Mouse (Mus musculus): ENCODE measurements at regions not wholly inside any gene's neighbourhood (a gene's known extent, or its start where the extent isn't known, plus 50 kb on each side); places are given as distances from the start of the nearest gene placed in this dataset.

DNA sequence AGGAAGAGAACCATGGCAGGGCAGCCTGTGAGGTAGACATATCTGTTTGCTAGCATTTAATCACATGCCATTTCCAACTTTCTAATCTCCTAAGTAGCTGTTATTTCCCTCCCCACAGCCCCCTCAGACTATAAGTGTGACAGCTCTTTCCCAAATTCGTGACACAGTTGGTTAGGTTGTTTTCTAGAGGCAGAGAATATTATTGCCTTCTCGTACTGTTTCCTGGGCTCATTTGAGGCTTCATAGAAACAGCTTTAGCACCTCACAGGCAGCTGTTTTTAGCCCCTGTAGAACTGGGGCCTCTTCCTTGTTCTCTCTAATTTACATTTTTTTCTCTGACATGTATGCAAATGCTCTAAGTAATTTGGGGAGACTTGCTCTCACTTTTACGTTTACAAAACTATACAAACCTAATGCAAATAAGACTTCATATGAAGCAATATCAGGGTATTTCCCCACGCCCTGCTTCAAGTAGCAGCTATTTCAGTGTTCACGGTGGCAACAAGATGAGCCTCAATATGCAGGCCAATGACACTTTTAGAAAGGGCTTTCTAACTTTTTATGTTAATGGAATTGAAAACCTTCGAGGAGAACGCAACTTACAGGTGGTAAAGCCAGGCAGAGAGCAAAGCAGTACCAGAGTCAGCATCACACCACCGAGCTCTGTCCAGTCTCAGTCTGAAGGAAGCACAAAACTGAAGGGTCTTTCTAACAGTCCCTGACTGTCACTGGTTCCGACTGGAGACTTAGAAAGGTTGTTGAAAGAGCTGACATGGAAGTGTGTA, 79.4 kb downstream of the Fam43a start:
- Histone ChIP-seq H3K79me2 (replicated peaks; ENCODE audit: control insufficient read depth, insufficient read depth, low read length) (no peaks in the 10 kb centered on the region), H3K36me3 (ENCODE audit: control insufficient read depth, insufficient read depth, low read length) (no peaks in the 10 kb centered on the region), H3K4me1 (ENCODE audit: control insufficient read depth, insufficient read depth, low read length) (peaks cover 2% of the 10 kb centered on the region; the same call in 1 of the 2 replicates), H3K27ac (no peak overlapping the region), H3K9ac (ENCODE audit: low read depth, low read length) (no peak overlapping the region), H3K27me3 (ENCODE audit: control insufficient read depth, insufficient read depth, low read length) (no peaks in the 10 kb centered on the region), H3K4me3 (no peak overlapping the region)
- TF ChIP-seq EP300 (IDR thresholded peaks at IDR 0.05; ENCODE audit: insufficient read depth, low read depth, low read length): no peak
- TF ChIP-seq CTCF (IDR thresholded peaks at IDR 0.05): no peak
- no peak for TF ChIP-seq POLR2A (IDR thresholded peaks at IDR 0.05; ENCODE audit: insufficient read depth, low read depth, low read length)
- intact Hi-C loops (cut with DNase I): no loop called here
- 85% methylated on average over 9 of the region's 9 CpGs for WGBS
- DNase-seq: no peak

DNA sequence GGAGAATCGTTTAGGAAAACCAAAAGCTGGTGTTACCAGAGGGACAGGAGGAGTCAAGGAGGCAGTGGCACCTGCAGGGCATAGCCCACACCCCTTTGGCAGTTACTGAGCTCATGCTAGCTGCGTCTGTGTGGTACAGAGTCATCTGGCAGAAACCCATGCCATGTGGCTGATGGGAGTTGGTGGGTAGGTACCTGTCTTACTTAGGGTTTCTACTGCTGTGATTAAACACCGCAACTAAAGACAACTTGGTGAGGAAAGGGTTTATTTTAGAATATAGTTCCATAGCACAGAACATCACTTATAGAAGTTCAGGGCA, 79.9 kb downstream of the Fam43a start:
- intact Hi-C loops (cut with DNase I): no loop called here

DNA sequence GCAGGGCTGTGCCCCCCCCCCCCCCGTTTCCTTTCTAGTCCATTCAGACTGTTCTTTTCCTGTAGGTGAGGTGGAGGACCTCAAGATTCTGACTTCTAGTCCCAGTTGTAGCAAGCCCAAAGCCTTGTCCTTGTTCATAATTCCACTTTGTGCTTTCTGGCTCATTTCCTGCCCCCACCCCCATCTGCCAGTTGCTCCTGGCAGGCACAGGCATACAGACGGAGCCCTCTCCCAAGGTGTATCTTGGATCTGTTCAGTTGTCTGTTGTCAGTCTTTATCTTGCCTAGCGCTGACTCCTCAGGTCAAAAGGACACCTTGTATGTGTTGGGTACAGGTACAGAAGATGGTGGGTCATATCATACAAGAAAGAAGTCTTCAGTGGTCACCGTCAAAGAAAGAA, 81.9 kb downstream of the Fam43a start:
- no peaks in the 10 kb centered on the region; the same call in 1 of the 2 replicates for H3K4me1 ChIP-seq (ENCODE audit: control insufficient read depth, insufficient read depth, low read length)
- H3K27me3 ChIP-seq (ENCODE audit: control insufficient read depth, insufficient read depth, low read length): no peaks in the 10 kb centered on the region
- no peaks in the 10 kb centered on the region for H3K79me2 ChIP-seq (replicated peaks; ENCODE audit: control insufficient read depth, insufficient read depth, low read length)
- TF ChIP-seq CTCF (IDR thresholded peaks at IDR 0.05): no peak
- TF ChIP-seq EP300 (IDR thresholded peaks at IDR 0.05; ENCODE audit: insufficient read depth, low read depth, low read length): no peak
- TF ChIP-seq POLR2A (IDR thresholded peaks at IDR 0.05; ENCODE audit: insufficient read depth, low read depth, low read length): no peak
- H3K9ac ChIP-seq (ENCODE audit: low read depth, low read length): no peak overlapping the region
- no peaks in the 10 kb centered on the region for H3K36me3 ChIP-seq (ENCODE audit: control insufficient read depth, insufficient read depth, low read length)
- H3K27ac ChIP-seq: no peak overlapping the region
- no peak overlapping the region for H3K4me3 ChIP-seq
- DNase-seq: no peak
- WGBS: 72% methylated on average over 4 of the region's 4 CpGs
- intact Hi-C loops (cut with DNase I): no loop called here

More for the DNA sequence above, 79.9 kb downstream of the Fam43a start:
- H3K36me3 ChIP-seq (ENCODE audit: control insufficient read depth, insufficient read depth, low read length): no peaks in the 10 kb centered on the region
- 0 out of 2 replicates have a peak, but pooled peaks cover 2% of the 10 kb centered on the region for H3K4me1 ChIP-seq (ENCODE audit: control insufficient read depth, insufficient read depth, low read length)
- 90% methylated on average over 3 of the region's 3 CpGs for WGBS
- H3K27me3 ChIP-seq (ENCODE audit: control insufficient read depth, insufficient read depth, low read length): no peaks in the 10 kb centered on the region
- no peak for TF ChIP-seq EP300 (IDR thresholded peaks at IDR 0.05; ENCODE audit: insufficient read depth, low read depth, low read length)
- TF ChIP-seq CTCF (IDR thresholded peaks at IDR 0.05): no peak
- TF ChIP-seq POLR2A (IDR thresholded peaks at IDR 0.05; ENCODE audit: insufficient read depth, low read depth, low read length): no peak
- no peak overlapping the region for H3K27ac ChIP-seq
- H3K9ac ChIP-seq (ENCODE audit: low read depth, low read length): no peak overlapping the region
- H3K4me3 ChIP-seq: no peak overlapping the region
- no peaks in the 10 kb centered on the region for H3K79me2 ChIP-seq (replicated peaks; ENCODE audit: control insufficient read depth, insufficient read depth, low read length)
- no peak for DNase-seq

DNA sequence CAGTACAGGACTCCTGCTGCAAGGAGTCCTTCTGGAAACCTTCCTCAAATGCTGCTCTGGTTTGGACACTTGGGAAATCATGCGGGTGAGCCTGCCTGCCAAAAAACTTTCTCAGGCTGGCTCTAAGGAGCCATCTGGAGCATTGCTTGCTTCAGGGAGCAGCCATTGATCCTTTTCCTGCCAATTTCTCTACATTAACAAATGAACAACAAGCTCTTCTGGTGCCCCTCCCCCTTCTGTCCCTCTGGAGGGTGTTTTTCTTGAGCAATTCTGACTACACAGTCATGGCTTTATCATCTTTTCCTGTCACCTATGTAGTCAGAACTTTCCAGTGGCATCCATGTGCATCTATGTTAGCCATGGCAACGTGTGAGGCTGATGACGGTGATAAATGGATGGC, 84.5 kb downstream of the Fam43a start:
- no peak for TF ChIP-seq POLR2A (IDR thresholded peaks at IDR 0.05; ENCODE audit: insufficient read depth, low read depth, low read length)
- TF ChIP-seq EP300 (IDR thresholded peaks at IDR 0.05; ENCODE audit: insufficient read depth, low read depth, low read length): no peak
- TF ChIP-seq CTCF (IDR thresholded peaks at IDR 0.05): no peak
- peak in 1 of 2 experiments; percentile 44 for DNase-seq
- Histone ChIP-seq H3K9ac (ENCODE audit: low read depth, low read length) (no peak overlapping the region), H3K79me2 (replicated peaks; ENCODE audit: control insufficient read depth, insufficient read depth, low read length) (no peaks in the 10 kb centered on the region), H3K4me3 (no peak overlapping the region), H3K27me3 (ENCODE audit: control insufficient read depth, insufficient read depth, low read length) (no peaks in the 10 kb centered on the region), H3K4me1 (ENCODE audit: control insufficient read depth, insufficient read depth, low read length) (no peaks in the 10 kb centered on the region; the same call in 1 of the 2 replicates), H3K36me3 (ENCODE audit: control insufficient read depth, insufficient read depth, low read length) (no peaks in the 10 kb centered on the region), H3K27ac (no peak overlapping the region)
- intact Hi-C loops (cut with DNase I): no loop called here
- 81% methylated on average over 3 of the region's 3 CpGs for WGBS

DNA sequence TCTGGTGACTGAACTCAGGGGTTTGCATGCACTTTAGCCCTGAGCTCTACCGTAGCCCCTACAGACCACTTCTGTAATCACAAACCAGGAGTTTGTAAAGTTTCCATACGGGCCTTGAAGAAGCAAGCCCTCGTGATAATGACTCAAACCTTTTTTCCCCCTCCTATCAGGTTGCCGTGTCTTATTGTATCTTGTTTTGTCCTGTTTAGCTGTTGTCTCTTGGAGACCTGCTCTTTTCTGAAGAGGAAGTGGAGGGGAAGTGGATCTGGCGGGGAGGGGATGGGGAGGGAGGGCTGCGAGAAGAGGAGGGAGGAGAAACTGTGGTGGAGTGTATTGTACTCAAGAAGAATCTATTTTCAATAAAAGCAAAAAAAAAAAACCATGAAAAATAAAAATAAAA, 87.0 kb downstream of the Fam43a start:
- H3K27me3 ChIP-seq (ENCODE audit: control insufficient read depth, insufficient read depth, low read length): no peaks in the 10 kb centered on the region
- H3K79me2 ChIP-seq (replicated peaks; ENCODE audit: control insufficient read depth, insufficient read depth, low read length): no peaks in the 10 kb centered on the region
- H3K27ac ChIP-seq: no peak overlapping the region; the same call in 1 of the 2 replicates
- 50% methylated on average over 6 of the region's 6 CpGs for WGBS
- no peaks in the 10 kb centered on the region for H3K36me3 ChIP-seq (ENCODE audit: control insufficient read depth, insufficient read depth, low read length)
- intact Hi-C loops (cut with DNase I): no loop called here
- no peak overlapping the region for H3K9ac ChIP-seq (ENCODE audit: low read depth, low read length)
- TF ChIP-seq EP300 (IDR thresholded peaks at IDR 0.05; ENCODE audit: insufficient read depth, low read depth, low read length): no peak
- TF ChIP-seq CTCF (IDR thresholded peaks at IDR 0.05): no peak
- TF ChIP-seq POLR2A (IDR thresholded peaks at IDR 0.05; ENCODE audit: insufficient read depth, low read depth, low read length): no peak
- H3K4me3 ChIP-seq: no peak overlapping the region
- H3K4me1 ChIP-seq (ENCODE audit: control insufficient read depth, insufficient read depth, low read length): peaks cover 5% of the 10 kb centered on the region
- no peak for DNase-seq

DNA sequence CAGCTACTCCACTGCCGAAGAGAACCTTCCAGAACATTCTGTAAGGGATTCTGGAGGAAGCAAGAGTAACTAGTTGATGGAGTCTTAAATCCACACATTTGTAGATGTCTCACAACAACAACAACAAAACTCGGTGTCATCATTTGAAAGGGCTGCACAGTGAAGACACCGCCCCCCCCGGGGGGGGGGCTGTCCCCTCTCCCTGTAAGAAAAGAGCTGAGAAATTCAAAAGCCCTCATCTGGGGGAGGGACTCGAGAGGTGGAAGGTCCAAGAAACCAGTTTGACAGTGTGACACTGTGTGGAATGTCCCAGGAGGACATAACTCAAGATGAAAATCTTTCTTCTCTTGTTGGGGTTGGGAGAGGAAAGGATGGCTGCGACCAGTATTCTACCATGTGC, 87.7 kb downstream of the Fam43a start:
- H3K27me3 ChIP-seq (ENCODE audit: control insufficient read depth, insufficient read depth, low read length): no peaks in the 10 kb centered on the region
- H3K79me2 ChIP-seq (replicated peaks; ENCODE audit: control insufficient read depth, insufficient read depth, low read length): no peaks in the 10 kb centered on the region
- H3K27ac ChIP-seq: no peak overlapping the region; the same call in 1 of the 2 replicates
- no peaks in the 10 kb centered on the region for H3K36me3 ChIP-seq (ENCODE audit: control insufficient read depth, insufficient read depth, low read length)
- TF ChIP-seq CTCF (IDR thresholded peaks at IDR 0.05) (no peak), POLR2A (IDR thresholded peaks at IDR 0.05; ENCODE audit: insufficient read depth, low read depth, low read length) (no peak), EP300 (IDR thresholded peaks at IDR 0.05; ENCODE audit: insufficient read depth, low read depth, low read length) (no peak)
- intact Hi-C loops (cut with DNase I): no loop called here
- no peak for DNase-seq
- no peak overlapping the region for H3K9ac ChIP-seq (ENCODE audit: low read depth, low read length)
- H3K4me1 ChIP-seq (ENCODE audit: control insufficient read depth, insufficient read depth, low read length): peaks cover 11% of the 10 kb centered on the region
- 89% methylated on average over 6 of the region's 6 CpGs for WGBS
- H3K4me3 ChIP-seq: no peak overlapping the region
